Mouse (Mus musculus) heart, postnatal 25 days (tissue): Measurements from ENCODE around the gene Lad1. TPM values are rescaled to one million over a fixed set of nuclear protein-coding genes. Genes with fewer than 3 reads are reported as not detected.
A peak's percentile ranks its signal among the peaks of the same experiment; 100 is the strongest.

ENCODE experiments used
- DNase-seq: peaks from one replicate; pipeline ENCODE4 v3.0.0; 2022; ENCODE audit warnings: low spot score
- intact Hi-C: fragments of 180-260 bp; cut with DNase I; formaldehyde crosslinking; loops from one replicate; pipeline ENCODE4 v1.15.1; 2025
- total RNA-seq, 2 experiments: library from RNA; stranded (reverse); gene quantifications; 2 replicates each; pipeline ENCODE4 v1.2.3; 2021

Lad1 gene
- total RNA-seq, 2 experiments from 2014 or later, result 5.6 to 6.0 TPM

- no peak for DNase-seq
- intact Hi-C loops, result no loop called here
These were observed 44.2 kb downstream of the Lad1 start for GRCm38 (mm10) chr1:135862561-135862960.

GRCm38 (mm10) chr1:135863786-135864335 lies 45.5 kb downstream of the Lad1 start:
- intact Hi-C loops, result no loop called here

DNA sequence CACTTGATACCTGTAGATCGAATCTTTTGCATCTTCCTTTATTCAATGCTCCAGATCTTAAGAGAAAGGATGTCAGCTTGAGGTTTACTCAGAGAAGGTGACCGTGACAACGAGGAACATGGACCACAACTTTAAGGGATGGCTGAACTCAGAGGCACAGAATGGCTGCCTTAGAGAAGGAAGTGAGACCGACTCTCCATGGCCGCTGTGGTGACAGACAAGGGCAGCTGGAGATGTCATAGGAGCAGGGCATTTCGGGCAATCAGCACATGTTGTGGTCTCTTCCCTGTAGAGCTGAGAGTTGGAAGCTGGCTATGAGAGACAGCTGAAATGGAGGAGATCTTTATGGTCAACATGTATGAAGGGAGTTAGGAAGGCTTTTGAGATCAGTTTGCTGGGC lies 46.4 kb downstream of the Lad1 start:
- no peak for DNase-seq
- intact Hi-C loops, result loop anchor here (1.0 kb wide), 1 partner anchor 79 kb away; no protein-coding TSS in a partner anchor

More at GRCm38 (mm10) chr1:135863786-135864335, 45.5 kb downstream of the Lad1 start:
- no peak for DNase-seq

DNA sequence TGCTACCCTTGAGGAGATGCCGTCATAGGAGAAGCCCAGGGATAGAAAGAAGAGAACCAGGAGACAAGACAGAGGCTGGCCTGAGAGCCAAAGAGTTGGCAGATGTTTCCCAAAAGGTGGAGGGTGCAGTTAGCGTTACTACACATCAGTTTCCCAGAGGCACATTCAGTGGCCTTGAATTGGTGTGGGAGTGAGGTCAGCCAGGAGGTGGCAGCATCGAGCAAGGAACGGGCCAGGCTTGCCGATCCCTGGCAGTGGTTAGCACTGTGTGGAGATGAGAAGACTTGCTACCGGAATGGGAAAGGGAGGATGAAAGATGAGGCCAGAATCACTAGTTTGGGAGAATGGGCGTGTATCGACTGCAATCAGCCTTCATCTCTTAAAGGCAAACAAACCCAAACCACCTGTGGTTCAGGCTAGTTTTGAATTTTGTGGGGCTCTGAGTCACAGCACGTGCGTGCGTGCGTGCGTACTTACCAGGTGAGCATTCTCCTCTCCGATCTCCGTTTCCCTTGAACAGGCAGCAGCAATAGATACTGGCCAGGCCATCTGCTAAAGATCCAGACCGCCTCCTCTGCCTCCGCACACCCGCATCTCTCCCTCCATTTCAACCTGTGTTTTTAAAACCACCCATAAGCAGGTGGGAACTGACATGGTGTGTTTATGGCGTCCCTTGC lies 47.3 kb downstream of the Lad1 start:
- intact Hi-C loops, result loop anchor here (1.0 kb wide), 1 partner anchor 79 kb away; no protein-coding TSS in a partner anchor
- peak; percentile 45 for DNase-seq

- DNase-seq, result no peak
- intact Hi-C loops, result no loop called here
These were observed 50.2 kb downstream of the Lad1 start for GRCm38 (mm10) chr1:135868570-135868969.

DNA sequence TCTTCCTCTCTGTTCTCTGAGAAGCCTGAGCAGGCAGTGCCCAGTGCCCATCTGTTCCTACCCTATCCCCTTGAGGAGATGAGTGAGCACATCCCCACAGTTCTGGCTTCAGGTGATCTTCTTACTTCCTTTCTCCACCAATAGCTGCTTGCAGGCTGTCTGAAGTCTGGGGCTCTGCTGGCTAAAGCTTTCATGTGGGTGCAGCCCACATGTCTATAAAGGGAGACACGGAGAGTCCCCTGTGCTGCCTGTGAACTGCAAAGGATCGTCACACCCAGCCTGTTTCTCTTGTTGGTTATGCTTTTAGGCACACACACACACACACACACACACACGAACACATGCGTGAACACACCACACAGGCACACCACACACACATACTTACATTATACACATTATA lies 54.6 kb downstream of the Lad1 start:
- intact Hi-C loops, result no loop called here

DNA sequence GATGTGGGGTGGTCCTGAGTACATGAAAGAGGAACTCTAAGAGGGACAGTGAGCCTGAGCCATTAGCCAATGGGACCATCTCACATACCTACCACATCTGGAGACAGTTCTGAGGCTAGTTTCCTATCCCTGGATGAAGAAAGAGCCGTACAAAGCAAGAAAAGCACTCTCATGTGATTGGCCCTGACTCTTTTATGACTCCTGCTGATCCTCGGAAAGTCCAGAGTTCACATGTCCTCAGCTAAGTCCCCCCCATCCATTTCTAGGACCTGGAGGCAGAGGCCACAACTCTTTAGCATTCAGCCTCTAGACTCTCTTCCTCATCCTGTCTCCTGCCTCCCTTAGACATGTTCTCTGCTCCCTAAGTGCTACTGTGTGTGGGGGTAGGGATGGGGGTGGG lies 58.9 kb downstream of the Lad1 start:
- intact Hi-C loops, result no loop called here
- DNase-seq, result no peak

More for the DNA sequence above, 54.6 kb downstream of the Lad1 start:
- no peak for DNase-seq

DNA sequence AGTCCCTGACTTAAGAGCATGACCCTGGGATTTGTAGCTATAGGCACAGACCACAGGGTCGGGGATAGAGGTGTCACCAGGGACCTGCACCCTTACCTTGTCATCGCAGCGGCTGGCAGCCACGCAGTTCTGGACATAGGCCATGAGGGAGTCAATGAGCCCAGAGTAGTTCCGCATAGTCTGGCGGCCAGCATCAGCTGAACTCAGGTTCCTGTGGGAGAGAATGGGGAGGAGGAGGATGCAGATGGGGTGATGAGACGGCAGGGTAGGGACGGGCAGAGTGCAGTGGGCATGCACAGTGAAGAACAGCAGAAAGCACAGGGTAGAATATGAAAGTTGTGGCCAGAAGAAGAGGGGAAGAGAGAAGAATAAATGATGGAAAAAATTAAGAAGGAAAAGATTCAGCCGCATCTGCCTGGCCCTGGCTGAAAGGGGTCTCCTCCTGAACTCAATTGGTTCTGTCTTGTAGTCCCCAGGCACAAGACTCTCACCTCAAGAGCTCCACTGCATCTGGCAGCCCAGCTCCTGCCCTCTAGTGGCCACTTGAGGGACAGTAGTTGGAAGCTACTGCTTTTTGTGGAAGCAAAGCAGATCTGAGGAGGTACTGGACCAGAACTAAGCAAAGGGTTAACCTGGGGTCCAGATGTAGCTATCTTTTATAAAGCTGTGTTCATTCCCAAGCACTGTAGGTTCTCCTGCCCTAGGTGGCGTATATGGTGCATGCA lies 64.1 kb downstream of the Lad1 start:
- intact Hi-C loops, result no loop called here
- DNase-seq, result no peak

Other genes with a start within 250 kb of the Lad1 start
- 10 to 100 TPM; 19.6 to 19.8 TPM for gene Nav1, start 211.3 kb upstream of the Lad1 start, total RNA-seq
- 10 to 100 TPM; 48.0 to 56.7 TPM for gene Csrp1, start 98.5 kb upstream of the Lad1 start, total RNA-seq
- gene Phlda3, start 52.5 kb upstream of the Lad1 start, total RNA-seq, result 10 to 100 TPM; 12.9 to 14.6 TPM
- gene Tnni1, start 39.2 kb upstream of the Lad1 start, total RNA-seq, result 1 to 10 TPM; 2.0 to 2.3 TPM
- 1,000 to 10,000 TPM; 8,717 to 8,772 TPM for gene Tnnt2, start 17.8 kb downstream of the Lad1 start, total RNA-seq
- not detected for gene Pkp1, start 100.6 kb downstream of the Lad1 start, total RNA-seq
- under 1 TPM in 1 of 2 experiments, not detected in 1; 0.20 TPM for gene Igfn1, start 187.7 kb downstream of the Lad1 start, total RNA-seq
- 10 to 100 TPM; 14.6 to 15.8 TPM for gene Tmem9, start 189.6 kb downstream of the Lad1 start, total RNA-seq
- not detected for gene Ascl5, start 232.2 kb downstream of the Lad1 start, total RNA-seq
- 1 to 10 TPM; 3.6 to 3.7 TPM for gene Cacna1s, start 234.2 kb downstream of the Lad1 start, total RNA-seq